In the genomic region with DNA sequence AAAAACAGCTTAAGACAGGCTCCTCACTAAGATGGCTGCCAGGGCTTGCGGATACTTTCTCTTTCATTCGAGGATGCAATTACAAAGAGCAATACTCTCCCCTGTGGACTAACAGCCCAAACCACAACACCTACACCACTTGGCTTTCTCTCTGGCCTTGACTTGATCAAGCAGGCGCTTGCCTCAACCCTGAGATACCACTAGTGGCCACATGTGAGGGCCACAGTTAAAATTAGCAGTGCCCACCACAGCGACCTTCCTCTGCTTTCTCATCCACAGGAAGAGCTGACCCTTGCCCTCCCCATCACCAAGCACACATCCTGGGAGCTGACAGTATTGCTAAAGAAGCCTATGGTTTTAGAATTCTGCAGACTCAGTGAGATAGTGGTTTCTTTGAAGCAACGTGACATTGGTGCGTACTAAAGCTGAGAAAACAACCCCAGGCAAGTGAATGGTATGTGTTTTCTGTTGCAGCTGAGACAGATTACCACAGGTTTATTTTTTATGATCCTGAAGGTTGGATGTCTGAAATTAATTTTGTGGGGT, we compare ENCODE assay signal across 19 mouse cellular contexts.
A peak's percentile ranks its signal among the peaks of the same experiment; 100 is the strongest.
DNase-seq lines count a peak whose midpoint lies in the region; ATAC-seq and TF ChIP-seq lines count a peak whose summit lies in the region.
"Had no signal": no experiment of that assay in that cellular context is flagged by ENCODE, and none has a peak within 500 bp of the region (broad histone marks: within the 10 kb centered on the region; RNA-seq: fewer than 3 reads in every experiment).

No protein-coding gene starts in this region.

- no peak for TF ChIP-seq CTCF in forebrain, postnatal 0 days (IDR thresholded peaks at IDR 0.05; ENCODE audit: low read depth)

- peak; percentile 19 for DNase-seq in ovary, adult 18-20 months (ENCODE audit: low spot score)
- DNase-seq in ovary, postnatal 36 days (ENCODE audit: low spot score), result no peak
- peak; percentile 14 for DNase-seq in ES-CJ7 (ENCODE audit: low read depth, low spot score)
- peak; percentile 39 for DNase-seq in fibroblast of lung, adult 2 months (ENCODE audit: low read depth)
- DNase-seq in forebrain, postnatal 0 days, result no peak
- no peak for DNase-seq in lung, postnatal 10 days
- DNase-seq: adrenal gland, postnatal 10 days; cerebellum, adult 11 months; cerebellum, adult 8-10 months; cerebellum, postnatal 14 days; gastrocnemius, postnatal 14 days; heart, postnatal 36 days; kidney, adult 11 months had no signal

- H3K27ac ChIP-seq in forebrain, postnatal 0 days (ENCODE audit: low read depth, low read length), result no peak overlapping the region
- no peak overlapping the region for H3K27ac ChIP-seq in heart, embryonic 11.5 days (ENCODE audit: low read depth, low read length)
- H3K27ac ChIP-seq: embryonic facial prominence, embryonic 13.5 days; forebrain, embryonic 15.5 days; heart, embryonic 13.5 days; hindbrain, postnatal 0 days had no signal

- ATAC-seq in forebrain, postnatal 0 days, result no peak
- ATAC-seq in heart, embryonic 11.5 days (replicated peaks; ENCODE audit: insufficient number of reproducible peaks, low FRiP score, low TSS enrichment), result no peak
- ATAC-seq: forebrain, embryonic 15.5 days; hindbrain, postnatal 0 days had no signal

- 85% methylated on average over 6 of the region's 6 CpGs for WGBS in forebrain, postnatal 0 days
- 72% methylated on average over 6 of the region's 6 CpGs for WGBS in heart, embryonic 11.5 days (ENCODE audit: insufficient replicate concordance)

- H3K27me3 ChIP-seq in forebrain, postnatal 0 days (ENCODE audit: insufficient read depth, low read length), result no peaks in the 10 kb centered on the region
- H3K27me3 ChIP-seq in heart, embryonic 11.5 days (ENCODE audit: control insufficient read depth, insufficient read depth, low read length), result no peaks in the 10 kb centered on the region
- H3K27me3 ChIP-seq: embryonic facial prominence, embryonic 13.5 days; forebrain, embryonic 15.5 days; heart, embryonic 13.5 days had no signal

- H3K9ac ChIP-seq in forebrain, postnatal 0 days, result no peak overlapping the region
- no peak overlapping the region for H3K9ac ChIP-seq in heart, embryonic 11.5 days (ENCODE audit: low read depth, low read length)
- H3K9ac ChIP-seq: embryonic facial prominence, embryonic 13.5 days; forebrain, embryonic 15.5 days; heart, embryonic 13.5 days had no signal

- no peaks in the 10 kb centered on the region for H3K9me3 ChIP-seq in forebrain, postnatal 0 days (ENCODE audit: low read length)
- H3K9me3 ChIP-seq in heart, embryonic 11.5 days (replicated peaks; ENCODE audit: control insufficient read depth, low read length), result no peaks in the 10 kb centered on the region
- H3K9me3 ChIP-seq: embryonic facial prominence, embryonic 13.5 days; forebrain, embryonic 15.5 days; heart, embryonic 13.5 days had no signal

- H3K36me3 ChIP-seq in forebrain, postnatal 0 days (ENCODE audit: insufficient read depth), result no peaks in the 10 kb centered on the region
- H3K36me3 ChIP-seq in heart, embryonic 11.5 days (ENCODE audit: control insufficient read depth, insufficient read depth, low read length), result no peaks in the 10 kb centered on the region
- H3K36me3 ChIP-seq: embryonic facial prominence, embryonic 13.5 days; forebrain, embryonic 15.5 days; heart, embryonic 13.5 days had no signal

- no peaks in the 10 kb centered on the region for H3K4me1 ChIP-seq in forebrain, postnatal 0 days (ENCODE audit: insufficient read depth)
- peaks cover 4% of the 10 kb centered on the region; the same call in 1 of the 2 replicates for H3K4me1 ChIP-seq in heart, embryonic 11.5 days (ENCODE audit: control insufficient read depth, insufficient read depth, low read length)
- H3K4me1 ChIP-seq: embryonic facial prominence, embryonic 13.5 days; forebrain, embryonic 15.5 days had no signal

- H3K4me3 ChIP-seq in forebrain, postnatal 0 days (ENCODE audit: low read depth, low read length), result no peak overlapping the region
- no peak overlapping the region for H3K4me3 ChIP-seq in heart, embryonic 11.5 days (ENCODE audit: low read depth, low read length)
- H3K4me3 ChIP-seq: embryonic facial prominence, embryonic 13.5 days; erythroblast, embryonic 14.5 days; forebrain, embryonic 15.5 days; heart, embryonic 13.5 days had no signal

- H3K4me2 ChIP-seq in forebrain, postnatal 0 days (ENCODE audit: low read depth), result no peak overlapping the region
- H3K4me2 ChIP-seq in heart, embryonic 11.5 days, result no peak overlapping the region
- H3K4me2 ChIP-seq: embryonic facial prominence, embryonic 13.5 days; forebrain, embryonic 15.5 days; heart, embryonic 13.5 days had no signal

Comparison
In these comparisons a context has a peak if more than half of its experiments do, and no peak if none do; other contexts are left out.
1. DNase-seq: peak in ovary, adult 18-20 months (single experiment), ES-CJ7 (single experiment) and fibroblast of lung, adult 2 months (single experiment); none in ovary, postnatal 36 days (single experiment), forebrain, postnatal 0 days (single experiment) and lung, postnatal 10 days (single experiment).